Mouse (Mus musculus): ENCODE results near the gene Josd2.

DNA sequence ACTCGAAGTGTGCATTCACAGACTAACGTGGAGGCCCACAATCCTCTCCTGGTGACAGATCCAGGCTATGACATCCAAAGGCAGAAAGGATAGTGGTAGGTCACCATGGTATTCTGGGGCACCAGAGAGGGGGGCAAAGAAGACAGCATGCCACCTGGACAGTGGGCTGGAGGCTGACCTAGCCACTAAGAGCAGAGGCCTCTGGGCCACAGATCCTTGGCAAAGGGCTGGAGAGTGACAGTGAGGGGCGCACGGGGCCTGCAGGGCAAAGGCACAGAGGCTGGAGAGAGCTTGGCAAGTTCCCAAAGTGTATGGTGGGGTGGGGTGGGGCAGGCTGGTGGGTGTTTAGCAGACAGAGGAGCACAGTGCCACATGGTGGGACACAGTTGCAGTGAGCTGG is 22.5 kb downstream of the Josd2 start:
- TF ChIP-seq CTCF (IDR thresholded peaks at IDR 0.05; ENCODE audit: insufficient read depth, low read length): no peak
- no peak for TF ChIP-seq POLR2A (IDR thresholded peaks at IDR 0.05; ENCODE audit: borderline replicate concordance, extremely low read depth, low read depth, low read length)

Data from lung, adult 2 months (tissue).